Mouse (Mus musculus) lung, postnatal 0 days (tissue): ENCODE measurements around the gene Rbm28.

ENCODE experiments used
- CTCF ChIP-seq: IDR thresholded peaks from 2 replicates; pipeline ENCODE4 v1.5.1; 2016; ENCODE audit warnings: antibody characterized with exemption, mild to moderate bottlenecking
- EP300 ChIP-seq: IDR thresholded peaks from 2 replicates; pipeline ENCODE4 v1.6.1; 2016; ENCODE audit warnings: antibody characterized with exemption, mild to moderate bottlenecking, control low read depth

GRCm38 (mm10) chr6:29214245-29214644 lies 49.4 kb upstream of the Rbm28 start:
- TF ChIP-seq EP300 (no peak), CTCF (peak; percentile 36)
